Mouse (Mus musculus): Measurements from ENCODE around the gene Relb.

DNA sequence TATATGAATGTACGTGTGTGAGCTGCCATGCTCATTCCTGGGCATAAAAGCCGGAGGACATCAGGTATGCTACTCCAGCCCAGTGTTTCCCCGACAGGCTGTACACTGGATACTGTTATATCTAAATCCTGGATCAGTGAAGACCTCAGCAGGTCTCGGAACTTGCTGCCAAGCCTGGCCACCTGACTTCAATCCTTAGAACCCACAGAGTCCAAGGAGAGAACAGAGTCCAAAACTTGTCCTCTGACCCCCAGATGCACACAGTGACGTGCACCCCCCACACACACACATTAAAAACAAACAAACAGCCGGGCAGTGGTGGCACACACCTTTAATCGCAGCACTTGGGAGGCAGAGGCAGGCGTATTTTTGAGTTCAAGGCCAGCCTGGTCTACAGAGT, 61.8 kb downstream of the Relb start:
- no peak for TF ChIP-seq EP300 (IDR thresholded peaks at IDR 0.05)
- no peak for TF ChIP-seq CTCF (IDR thresholded peaks at IDR 0.05)

Measured in lung, postnatal 0 days (tissue).